Mouse (Mus musculus) hematopoietic stem cell, adult 5-6 weeks (primary cell): ENCODE measurements around the gene Ndc1. TPM values are rescaled to one million over a fixed set of nuclear protein-coding genes. Genes with fewer than 3 reads are reported as not detected.

Experiments
- ATAC-seq, 2 experiments: fragments of 125-278 bp in 1 of 2; replicated peaks in 1 of 2; 2 replicates each; pipeline ENCODE4 v1.8.0; 2016 to 2017; ENCODE audit warnings: inconsistent platforms in 2 of 2, mild to moderate bottlenecking in 2 of 2, moderate number of reproducible peaks in 2 of 2, low read depth in 1 of 2, moderate TSS enrichment in 1 of 2; ENCODE audit not compliant: low FRiP score in 2 of 2, poor library complexity in 2 of 2, severe bottlenecking in 2 of 2, insufficient read depth in 1 of 2, low TSS enrichment in 1 of 2
- total RNA-seq: library from RNA; stranded (forward); fragments of 172-1452, 232-1000 nt; gene quantifications from 2 replicates; pipeline ENCODE4 v1.2.3, GENCODE M21; 2017

The Ndc1 gene
- total RNA-seq, 1 experiment from 2014 or later = 45.3 TPM

DNA sequence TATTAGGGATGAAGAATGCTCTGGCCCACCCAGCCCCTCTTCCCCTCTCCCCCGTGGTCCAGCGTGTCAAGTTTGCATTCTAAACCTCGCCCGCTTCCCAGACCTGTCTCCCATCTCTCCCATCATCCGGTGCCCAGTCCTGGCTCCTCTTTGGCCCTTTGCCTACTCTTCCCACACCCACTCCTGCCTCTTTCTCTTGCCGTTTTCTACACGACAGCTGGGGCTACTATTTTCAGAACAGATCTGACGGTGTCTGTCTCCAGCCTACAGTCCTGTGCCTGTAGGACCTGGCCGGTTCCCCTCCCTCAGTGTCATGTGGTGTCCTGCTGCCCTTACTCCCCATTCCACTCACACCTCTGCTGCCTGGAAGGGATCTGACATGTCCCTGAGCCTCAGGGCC is 59.0 kb downstream of the Ndc1 start:
- ATAC-seq = no peak

GRCm38 (mm10) chr4:107432717-107433116 is 65.1 kb downstream of the Ndc1 start:
- no peak for ATAC-seq

GRCm38 (mm10) chr4:107433998-107434355 is 66.4 kb downstream of the Ndc1 start:
- ATAC-seq = no peak; a peak in 1 of 4 replicates

GRCm38 (mm10) chr4:107434356-107435237 is 67.0 kb downstream of the Ndc1 start, which contains the start of gene Glis1:
Gene Glis1 (plus strand): TSS chr4:107434591.
- ATAC-seq = peak; percentile 19 to 47; a peak in 1 of 4 replicates

DNA sequence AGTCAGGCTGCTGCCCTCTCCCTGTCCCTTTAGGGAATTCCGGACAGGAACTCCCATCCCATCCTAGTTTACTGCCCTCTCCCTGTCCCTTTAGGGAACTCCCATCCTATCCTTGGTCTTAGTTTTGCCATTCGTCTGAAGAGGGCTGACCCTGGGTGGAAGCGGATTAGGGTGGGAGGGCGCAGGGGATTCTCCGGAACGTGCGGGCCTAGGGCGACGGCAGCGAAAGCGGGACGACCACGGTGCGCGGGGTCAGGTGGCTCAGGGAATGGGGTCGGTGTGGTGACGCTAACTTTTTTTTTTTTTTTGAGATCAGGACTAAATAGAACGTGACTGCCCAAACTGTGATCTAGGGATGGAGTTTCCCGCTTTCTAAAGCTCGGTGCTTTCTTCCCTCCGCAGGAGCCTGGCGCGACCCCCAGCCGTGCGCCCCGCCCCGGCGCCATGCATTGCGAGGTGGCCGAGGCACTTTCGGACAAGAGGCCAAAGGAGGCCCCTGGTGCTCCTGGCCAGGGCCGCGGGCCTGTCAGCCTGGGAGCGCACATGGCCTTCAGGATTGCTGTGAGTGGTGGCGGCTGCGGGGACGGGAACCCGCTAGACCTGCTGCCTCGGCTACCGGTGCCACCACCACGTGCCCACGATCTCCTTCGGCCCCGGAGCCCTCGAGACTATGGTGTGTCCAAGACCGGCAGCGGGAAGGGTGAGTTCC is 67.8 kb downstream of the Ndc1 start:
- ATAC-seq = peak in 1 of 2 experiments; percentile 18; a peak in 1 of 4 replicates

GRCm38 (mm10) chr4:107436476-107436875 is 68.9 kb downstream of the Ndc1 start:
- no peak for ATAC-seq

DNA sequence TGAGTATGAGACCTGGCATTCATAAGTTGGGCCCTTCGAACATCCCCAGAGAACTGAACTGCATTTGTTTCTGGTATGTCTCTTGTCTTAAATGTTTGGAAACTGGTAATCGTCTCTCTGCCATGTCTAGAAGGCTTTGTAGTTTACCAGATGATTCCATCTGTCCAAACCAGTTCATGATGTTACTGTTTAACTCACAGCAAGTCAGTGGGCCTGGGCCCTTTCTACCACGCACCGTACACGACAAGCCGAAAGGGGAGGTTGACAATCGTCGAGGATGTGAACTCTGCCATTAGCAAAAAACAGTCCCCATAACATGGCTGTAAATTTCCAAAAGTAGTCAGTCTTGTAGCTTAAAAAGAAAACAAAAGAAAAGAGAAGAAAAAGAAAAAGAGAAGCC is 71.2 kb downstream of the Ndc1 start:
- ATAC-seq = no peak

DNA sequence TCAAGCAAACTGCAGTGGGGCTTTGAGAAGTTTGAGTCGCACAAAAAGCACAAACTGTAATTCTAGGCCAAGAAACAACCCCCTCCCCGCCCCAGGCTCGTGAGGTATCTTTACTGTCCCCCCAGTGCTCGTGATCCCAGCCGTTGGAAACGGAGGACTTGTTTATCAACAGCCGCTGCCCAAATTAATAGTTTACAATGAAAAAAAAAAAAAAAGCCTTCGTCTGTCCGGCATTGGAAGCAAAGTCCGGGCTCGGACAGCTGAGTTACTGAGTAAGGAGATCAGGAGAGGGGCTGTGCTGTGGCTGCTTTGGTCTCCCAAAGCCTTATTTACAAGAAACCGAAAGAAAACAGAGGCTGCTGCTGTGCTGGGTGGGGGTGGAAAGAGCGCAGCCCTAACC is 72.7 kb downstream of the Ndc1 start:
- no peak for ATAC-seq

GRCm38 (mm10) chr4:107442288-107442687 is 74.7 kb downstream of the Ndc1 start:
- no peak for ATAC-seq

DNA sequence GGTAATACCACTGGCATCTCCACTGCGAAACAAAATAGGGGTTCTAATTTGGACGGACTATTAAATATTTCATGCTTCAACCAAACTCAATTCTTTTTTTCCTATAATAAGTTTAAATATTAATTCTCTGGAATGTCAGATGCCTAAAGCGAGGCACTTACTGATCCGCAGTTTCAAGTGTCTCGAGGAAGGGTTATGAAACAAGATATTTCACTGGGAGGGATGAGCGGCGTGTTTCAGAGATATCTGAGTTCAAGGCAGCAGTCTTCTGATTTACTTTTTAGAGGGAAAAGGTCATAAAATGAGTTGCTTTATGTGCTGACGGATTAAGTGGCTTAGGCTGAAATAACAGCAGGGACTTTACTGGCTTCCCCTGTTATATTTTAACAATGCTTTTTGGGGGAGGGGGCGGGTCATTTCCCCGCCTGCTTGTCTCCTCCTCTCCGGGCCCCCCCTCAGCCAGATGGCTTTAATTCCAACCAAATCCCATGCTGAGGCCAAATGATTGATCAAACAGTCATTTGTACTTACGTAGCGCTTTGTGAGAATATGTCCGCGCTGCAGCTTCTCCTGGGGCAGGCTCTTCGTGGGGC is 75.4 kb downstream of the Ndc1 start:
- no peak for ATAC-seq

GRCm38 (mm10) chr4:107443621-107444020 is 76.0 kb downstream of the Ndc1 start:
- no peak for ATAC-seq

GRCm38 (mm10) chr4:107448481-107448880 is 80.9 kb downstream of the Ndc1 start:
- no peak for ATAC-seq

DNA sequence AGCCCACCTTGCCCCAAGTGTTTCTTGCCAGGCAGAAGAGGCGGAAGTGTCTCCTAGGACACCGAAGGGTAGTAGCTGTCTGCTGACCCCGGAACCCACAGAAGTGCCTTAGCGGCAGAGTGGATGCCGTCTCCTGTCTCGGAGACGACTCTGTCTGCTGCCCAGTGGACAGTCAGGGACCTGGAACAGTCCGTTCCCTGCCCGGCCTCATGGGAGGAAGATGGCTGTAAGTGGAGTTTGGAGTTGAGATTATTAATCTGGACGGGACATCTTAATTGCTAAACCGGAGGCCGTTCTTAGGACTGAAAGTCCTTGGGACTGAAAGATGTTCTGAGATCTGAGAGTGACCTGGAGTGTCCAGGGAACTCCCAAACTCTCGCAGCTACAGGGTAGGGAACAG is 81.9 kb downstream of the Ndc1 start:
- no peak for ATAC-seq

DNA sequence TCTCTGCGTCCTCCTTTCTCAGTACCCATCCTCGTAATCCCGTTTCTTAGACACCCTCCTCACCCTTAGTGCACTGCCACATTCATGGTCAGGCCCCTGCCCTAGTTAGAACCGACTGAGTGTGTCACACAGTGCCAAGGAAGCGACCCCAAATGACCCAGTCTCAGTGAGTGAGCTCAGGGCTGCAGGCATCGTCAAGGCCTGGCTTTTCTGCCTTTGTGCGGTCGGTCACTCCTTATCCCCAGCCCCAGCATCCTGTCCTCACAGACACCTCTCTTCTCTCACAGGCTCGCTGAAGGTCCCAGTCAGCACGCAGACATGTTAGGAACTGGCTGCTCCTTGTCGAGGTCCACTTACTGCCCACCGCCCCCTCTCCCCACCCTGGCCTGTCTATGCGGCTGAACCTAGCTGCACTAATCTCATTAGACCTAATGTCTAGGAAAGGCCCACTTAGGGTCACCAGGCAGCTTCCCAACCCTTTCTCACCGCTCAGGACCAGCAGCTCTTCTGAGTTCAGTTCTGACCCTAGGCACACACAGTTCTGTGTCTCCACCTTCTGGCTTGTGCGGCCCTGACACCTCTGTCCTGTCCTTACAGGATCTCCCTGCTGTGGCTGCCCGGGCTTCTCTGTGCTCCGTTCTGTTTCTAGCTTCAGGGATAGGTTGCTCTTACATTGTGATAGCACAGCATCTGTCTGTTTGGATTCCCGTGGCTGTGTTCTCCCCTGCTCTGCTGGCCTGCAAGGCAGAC is 84.9 kb downstream of the Ndc1 start:
- ATAC-seq = no peak

DNA sequence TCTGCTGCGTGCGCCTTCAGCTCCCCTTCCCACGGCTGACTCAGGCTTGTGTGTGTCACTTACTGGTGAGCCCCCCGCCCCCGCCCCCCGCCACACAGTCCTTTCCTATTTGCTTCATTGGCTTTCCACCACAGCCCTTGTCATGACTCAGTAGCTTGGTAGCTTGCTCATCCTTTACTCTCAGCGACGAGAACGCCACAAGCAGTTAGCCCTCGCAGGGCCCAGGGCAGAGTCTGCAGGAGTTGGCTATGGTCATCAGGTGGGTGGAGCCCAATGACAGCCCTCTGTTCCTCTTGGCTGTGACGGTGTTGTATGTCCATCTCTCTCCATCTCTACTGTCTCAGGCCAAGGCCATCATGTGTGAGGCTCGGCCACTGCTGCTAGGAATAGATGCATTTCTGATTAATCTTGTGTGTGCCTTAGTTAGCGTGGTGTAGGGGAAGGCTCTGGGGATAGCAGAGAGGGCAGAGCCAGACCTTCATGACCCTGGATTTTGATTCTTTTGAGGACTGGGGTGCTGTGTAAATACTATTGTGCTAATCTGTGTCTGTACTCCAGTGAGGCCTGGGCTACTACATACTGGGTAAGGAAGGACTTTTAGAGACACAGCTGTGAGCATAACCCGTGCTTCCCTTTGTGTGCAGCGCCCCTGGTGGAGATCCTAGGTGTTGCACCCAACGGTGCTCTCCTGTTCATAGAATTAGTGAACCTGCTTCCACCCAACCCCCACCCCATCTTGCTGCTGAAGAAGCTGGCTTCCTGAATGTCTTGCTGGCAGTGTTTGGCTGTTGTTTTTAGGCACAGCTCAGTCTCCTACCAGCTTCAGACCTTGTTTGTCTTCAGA is 85.8 kb downstream of the Ndc1 start:
- ATAC-seq = peak; percentile 56 to 82; a peak in 3 of 4 replicates

GRCm38 (mm10) chr4:107457602-107458001 is 90.0 kb downstream of the Ndc1 start:
- ATAC-seq = peak; percentile 18 to 58; a peak in 3 of 4 replicates

DNA sequence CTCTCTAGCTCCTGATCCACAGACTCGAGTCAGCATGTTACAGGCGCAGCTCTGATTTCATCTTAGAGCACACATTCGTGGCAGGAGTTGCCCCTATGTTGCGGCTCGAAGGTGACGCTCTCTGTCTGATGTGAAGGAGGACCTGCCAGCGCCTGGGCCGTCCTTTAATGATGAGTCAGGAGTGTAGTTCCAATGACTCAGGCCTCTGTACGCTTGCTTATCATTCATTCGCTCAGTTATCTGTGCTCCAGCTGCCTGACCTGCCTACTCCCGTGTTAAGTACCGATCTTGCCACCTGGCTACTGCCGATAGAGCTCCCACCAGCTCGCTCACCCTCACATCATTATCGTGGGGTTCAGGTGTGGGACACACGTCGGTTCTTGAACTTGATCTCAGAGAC is 91.3 kb downstream of the Ndc1 start:
- ATAC-seq = no peak
